Mouse (Mus musculus) embryo, embryonic 9.5 days (tissue): ENCODE measurements at regions not wholly inside any gene's neighbourhood (a gene's known extent, or its start where the extent isn't known, plus 50 kb on each side); places are given as distances from the start of the nearest gene placed in this dataset.

Experiments
- DNase-seq: peaks from one replicate; pipeline ENCODE4 v3.0.0-alpha.2; 2017; ENCODE audit errors: extremely low spot score

DNA sequence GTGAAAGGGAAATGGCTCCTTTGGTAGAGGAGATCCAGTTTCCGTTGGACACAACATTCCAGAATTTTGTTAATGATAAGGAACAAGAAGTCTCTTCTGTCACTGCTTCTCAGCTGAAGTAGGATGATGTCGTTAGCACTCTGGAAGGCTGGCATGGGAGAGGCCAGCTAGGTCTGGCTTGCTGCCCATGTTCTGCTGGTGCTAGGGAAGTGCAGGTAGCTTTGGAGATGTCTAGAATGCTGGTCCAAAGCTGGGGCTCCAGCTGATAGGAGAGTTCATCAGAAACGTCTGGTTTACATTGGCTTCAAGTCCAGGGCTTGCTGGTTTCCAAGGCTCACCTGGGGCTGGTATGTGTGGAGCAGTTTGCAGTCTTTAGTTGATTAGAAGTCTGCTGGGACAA is 156.3 kb downstream of the Diras2 start:
- DNase-seq: no peak

DNA sequence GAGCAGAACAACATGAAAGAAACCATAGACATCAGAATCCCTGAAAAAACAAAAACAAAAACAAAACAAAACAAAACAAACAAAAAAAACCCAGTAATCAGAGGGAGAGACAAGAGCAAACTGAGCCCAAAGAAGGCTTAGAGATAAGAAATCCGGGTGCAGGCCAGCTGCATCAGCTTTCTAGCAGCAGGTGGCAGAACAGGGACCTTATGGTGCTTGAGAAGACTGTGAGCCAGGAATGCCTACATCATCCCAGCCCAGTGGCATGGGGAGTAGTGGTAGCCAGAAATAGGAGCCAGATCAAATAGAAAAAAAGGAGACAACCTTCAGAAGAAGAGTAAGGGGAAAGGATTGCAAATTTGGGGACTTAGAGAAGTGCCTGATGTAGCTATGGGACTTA is 152.8 kb downstream of the Diras2 start:
- no peak for DNase-seq

DNA sequence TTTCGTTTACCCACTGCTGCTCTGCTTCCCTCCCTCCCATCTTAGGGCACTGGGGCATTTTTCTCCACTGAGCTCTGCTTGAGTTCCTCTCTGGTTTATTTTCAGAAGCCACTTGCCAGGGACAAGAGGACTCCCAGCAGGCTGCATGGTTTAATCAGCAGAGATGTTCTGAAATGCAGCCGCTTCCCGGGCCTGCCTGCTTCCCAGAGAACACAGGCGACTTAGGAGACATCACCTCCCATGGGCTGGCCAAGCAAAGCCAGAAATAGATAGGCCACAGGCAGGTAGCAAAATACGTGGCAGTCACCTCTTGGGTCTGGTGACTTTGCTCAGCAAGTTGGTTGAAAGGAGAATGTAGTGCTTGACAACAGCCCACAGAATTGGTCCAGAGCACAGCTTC is 141.8 kb downstream of the Diras2 start:
- DNase-seq: no peak

DNA sequence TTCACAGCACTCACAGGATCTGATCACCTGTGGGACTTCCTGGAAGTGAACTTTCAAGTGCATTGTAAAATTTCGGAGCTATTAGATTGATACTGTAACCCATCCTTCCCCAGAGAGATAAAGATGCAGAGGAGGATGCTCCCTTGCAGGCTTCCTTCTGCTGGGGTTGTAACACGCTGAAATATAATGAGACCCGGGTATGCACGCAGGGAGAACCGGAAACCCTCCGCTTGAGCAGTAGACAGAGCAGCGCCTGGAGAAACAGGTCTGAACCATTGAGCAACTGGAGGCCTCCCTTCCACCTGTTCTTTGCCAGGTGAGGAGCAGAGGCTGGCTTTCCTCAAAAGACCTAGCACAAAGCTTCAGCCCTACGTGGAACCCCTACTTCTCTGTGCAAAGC is 135.3 kb downstream of the Diras2 start:
- no peak for DNase-seq

DNA sequence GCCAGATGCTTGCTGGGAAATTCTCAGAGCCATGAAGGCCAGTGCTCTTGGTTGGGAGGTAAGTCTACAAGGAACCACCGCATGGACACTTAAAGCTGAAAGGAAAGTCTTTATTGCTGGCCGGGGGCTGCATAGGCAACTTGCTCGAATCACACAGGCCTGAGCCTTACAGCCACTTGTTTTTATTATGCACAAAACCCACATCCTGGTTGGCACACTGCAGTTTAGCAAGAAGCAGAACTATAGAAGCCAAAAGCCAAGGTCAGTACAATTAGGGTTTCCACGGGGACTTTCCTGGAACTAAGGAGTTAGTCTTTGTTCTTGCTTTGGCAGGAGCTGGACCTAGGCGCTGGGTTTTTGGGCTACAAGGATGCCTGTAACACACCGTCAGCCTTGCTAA is 132.7 kb downstream of the Diras2 start:
- DNase-seq: no peak

DNA sequence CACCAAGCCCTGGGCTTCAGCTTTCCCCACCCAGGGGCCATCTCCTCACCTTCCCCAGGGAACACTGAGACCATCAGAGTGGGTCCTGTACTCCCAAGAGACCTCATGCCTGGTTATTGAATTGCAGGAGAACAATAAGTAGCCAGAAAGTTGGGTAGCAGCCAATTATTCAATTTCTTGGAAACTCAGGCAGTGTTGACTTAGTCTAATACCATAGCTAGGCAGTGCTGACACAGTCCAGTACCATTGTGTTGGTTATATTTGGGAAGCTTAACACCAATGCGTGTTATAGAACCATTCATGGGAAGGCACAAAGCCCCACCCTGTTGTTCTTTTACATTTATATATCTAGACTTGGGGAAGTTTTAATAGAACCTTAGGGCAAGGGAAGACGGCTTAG is 131.9 kb downstream of the Diras2 start:
- no peak for DNase-seq

DNA sequence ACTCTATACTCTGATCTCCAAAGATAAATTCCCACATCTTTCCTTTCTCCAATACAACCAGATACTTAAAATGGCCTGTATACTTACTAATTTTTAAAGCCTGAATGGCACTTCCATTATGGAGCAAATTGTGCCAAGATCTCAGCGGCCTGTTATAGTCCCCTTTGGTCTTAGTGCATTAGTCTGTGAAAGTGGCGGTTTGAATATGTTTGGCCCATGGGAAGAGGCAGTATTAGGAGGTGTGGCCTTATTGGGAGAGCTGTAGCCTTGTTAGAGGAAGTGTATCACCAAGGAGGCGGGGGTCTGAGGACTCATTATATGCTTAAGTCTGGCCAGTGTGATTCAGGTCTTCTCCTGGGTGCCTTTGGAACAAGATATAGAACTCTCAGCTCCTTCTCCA is 127.3 kb downstream of the Diras2 start:
- DNase-seq: no peak

DNA sequence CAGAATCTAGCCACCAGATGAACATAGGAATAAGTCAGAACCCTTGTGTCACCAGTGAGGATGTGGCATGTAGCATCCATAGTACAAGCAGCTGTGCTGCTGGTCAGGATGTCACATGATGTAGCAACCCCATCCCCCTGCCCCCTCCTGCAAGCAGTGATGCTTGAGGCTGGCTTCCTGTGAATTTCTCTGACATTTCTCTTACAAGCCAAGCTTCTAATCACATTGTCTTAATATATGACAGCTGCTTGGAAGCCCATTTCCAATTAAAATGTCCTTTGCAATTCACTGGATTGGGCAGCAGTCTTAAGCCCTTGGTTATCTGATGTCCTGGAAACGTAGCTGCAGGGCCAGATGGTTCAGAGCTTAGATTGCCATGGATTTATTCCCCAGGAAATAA is 114.8 kb downstream of the Diras2 start:
- DNase-seq: no peak

DNA sequence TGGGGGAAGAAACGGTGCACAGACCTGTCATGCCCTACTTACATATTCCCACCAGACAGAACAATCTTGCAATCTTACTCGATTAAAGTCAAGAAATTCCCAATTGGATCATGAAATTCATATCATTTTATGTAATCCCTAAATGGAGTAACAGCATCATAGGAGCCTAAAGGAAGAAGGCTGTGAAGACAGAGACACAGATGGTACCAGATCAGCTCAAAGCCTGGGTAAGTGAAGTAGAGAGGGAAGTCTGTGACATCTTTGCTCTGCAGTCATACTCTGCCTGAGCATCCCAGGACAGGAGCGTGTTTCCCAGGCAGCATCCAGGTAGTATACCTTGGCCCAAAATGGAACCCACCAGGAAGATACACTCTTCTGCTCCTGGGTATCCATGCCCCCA is 108.6 kb downstream of the Diras2 start:
- DNase-seq: no peak

DNA sequence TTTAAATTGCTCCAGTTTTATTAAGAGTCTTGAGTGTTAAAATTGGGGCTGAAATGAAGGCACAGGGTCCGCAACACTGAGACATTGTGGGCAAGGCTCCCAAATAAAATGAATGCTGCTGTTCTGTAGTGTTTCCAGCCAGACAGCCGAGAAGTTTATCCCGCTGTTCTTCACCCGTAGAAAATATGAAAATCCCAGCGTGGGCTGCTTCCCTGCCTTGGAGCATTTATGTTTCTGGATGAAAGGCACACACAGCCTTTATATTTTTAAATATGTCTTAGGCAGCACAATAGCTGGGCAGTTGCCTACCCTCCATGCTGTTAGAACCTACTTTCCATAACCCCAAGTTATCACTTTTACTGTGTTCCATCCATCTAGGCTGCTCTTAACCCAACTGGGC is 102.6 kb downstream of the Diras2 start:
- no peak for DNase-seq

DNA sequence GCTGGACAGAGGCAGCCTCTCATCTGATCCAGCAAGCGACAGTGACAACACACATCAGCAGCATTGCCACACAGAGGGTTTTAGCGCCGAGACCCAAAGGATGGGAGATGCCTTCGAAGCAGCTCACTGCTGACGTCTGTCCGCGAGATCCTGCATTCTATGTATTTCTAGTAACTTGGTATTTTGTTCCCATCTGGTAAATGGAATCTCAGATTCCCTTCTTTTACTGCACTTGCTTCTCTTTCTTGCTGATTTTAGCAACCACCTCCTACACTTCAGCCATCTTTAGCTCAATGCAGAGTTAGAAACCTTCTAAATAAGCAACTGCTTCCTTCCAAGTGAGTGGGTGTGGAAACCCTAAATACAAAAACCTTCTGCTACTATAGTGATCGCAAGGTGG is 94.3 kb downstream of the Diras2 start:
- DNase-seq: no peak

DNA sequence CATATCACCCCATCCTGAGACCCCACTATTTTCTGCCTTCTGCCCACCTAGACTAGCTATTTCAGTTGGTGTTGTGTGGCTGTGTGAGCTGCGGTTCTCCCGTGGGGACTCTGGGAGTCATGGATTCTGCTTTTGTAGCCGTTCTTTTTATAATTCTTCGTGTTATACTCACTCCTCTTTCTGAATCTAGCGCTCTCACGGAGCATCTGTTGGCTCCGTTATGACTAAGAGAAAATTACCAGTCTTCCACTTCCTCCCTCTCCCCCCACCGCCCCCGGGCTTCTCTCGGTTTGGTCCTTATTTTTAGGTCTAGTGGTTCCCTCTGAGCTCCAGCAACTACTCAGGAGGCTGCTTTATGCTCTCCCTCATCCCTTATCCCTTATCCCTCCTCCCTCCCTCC is 85.6 kb downstream of the Diras2 start:
- no peak for DNase-seq

DNA sequence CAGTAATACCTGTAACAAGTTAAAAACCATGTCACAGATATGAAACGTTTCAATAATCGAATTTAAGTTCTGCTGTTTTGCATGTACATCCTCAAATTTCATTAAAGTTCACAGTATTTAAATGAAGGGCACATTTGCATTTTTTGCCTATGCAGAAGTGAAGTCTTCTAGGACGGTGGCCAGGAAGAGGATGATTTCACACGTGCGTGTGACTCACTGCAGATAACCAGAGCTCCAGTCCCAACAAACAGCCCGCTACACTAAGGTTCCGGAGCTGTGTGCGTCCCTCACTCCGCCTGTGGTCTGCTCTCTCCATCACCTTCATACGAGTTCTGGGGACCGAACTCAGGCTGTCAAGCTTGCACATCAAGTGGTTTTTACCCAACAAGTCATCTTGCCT is 82.2 kb downstream of the Diras2 start:
- no peak for DNase-seq

DNA sequence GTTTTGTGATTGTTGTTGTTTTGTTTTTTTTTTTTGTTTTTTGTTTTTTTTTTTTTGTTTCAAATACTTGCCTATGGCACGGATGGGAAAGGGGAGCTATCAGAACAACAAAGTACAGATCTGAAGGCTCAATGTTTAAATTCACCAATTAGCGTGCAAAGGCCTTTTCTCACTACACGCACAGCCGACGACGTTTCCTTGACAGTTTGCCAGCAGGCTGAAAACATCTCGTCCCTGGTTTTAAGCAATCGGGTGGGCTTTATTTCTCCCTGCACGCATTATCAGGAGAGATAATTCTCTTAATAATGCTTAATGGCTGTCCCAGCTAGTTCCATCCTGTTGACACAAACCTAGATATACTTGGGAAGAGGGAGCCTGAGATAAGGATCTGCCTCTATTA is 79.6 kb downstream of the Diras2 start:
- no peak for DNase-seq

DNA sequence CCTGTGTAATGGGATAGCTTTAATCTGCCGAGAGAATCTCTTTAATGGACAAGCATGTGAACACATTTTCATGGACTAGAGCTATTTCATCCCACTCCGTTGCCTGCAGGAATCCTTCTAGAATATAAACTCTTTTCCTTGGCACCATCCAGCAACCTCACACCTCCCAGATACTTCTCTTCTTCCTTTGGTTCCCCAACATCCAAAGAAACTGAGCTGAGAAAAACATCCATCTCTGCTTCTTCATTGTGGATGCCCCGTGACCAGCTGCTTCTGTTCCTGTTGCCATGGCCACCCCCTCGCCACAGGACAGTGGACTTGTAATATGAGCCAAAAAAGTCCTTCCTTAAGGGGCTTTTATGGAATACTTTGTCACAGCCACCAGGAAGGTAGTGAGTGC is 78.8 kb downstream of the Diras2 start:
- no peak for DNase-seq
